17 mouse cellular contexts compared by ENCODE assay signal in genomic region chr15:25230213-25230612, GRCm38 (mm10).
DNase-seq lines count a peak whose midpoint lies in the region; ATAC-seq and TF ChIP-seq lines count a peak whose summit lies in the region.
"Had no signal": no experiment of that assay in that cellular context is flagged by ENCODE, and none has a peak within 500 bp of the region (broad histone marks: within the 10 kb centered on the region; RNA-seq: fewer than 3 reads in every experiment).

No protein-coding gene starts in this region.

- no peaks in the 10 kb centered on the region for H3K4me1 ChIP-seq in hindbrain, embryonic 14.5 days (replicated peaks; ENCODE audit: control insufficient read depth, insufficient read depth, low read length)
- no peaks in the 10 kb centered on the region for H3K4me1 ChIP-seq in hindbrain, embryonic 11.5 days (replicated peaks; ENCODE audit: control insufficient read depth, insufficient read depth, low read length)
- peaks cover 8% of the 10 kb centered on the region for H3K4me1 ChIP-seq in forebrain, embryonic 15.5 days
- no peaks in the 10 kb centered on the region for H3K4me1 ChIP-seq in midbrain, embryonic 14.5 days (ENCODE audit: control insufficient read depth, insufficient read depth, low read length)
- no peaks in the 10 kb centered on the region for H3K4me1 ChIP-seq in liver, embryonic 11.5 days (replicated peaks; ENCODE audit: control insufficient read depth, insufficient read depth, low read length)
- H3K4me1 ChIP-seq: embryonic facial prominence, embryonic 15.5 days; heart, embryonic 13.5 days had no signal

- no peak overlapping the region for H3K27ac ChIP-seq in hindbrain, embryonic 14.5 days
- no peak overlapping the region for H3K27ac ChIP-seq in hindbrain, embryonic 11.5 days (ENCODE audit: low read depth, low read length)
- no peak overlapping the region for H3K27ac ChIP-seq in forebrain, embryonic 15.5 days (replicated peaks)
- no peak overlapping the region for H3K27ac ChIP-seq in midbrain, embryonic 14.5 days (replicated peaks; ENCODE audit: low read depth, low read length)
- no peak overlapping the region for H3K27ac ChIP-seq in liver, embryonic 11.5 days (ENCODE audit: low read depth, low read length)
- H3K27ac ChIP-seq: embryonic facial prominence, embryonic 15.5 days; heart, embryonic 13.5 days; macrophage had no signal

- peak; percentile 34; the same call in 1 of the 2 replicates for ATAC-seq in hindbrain, embryonic 14.5 days (ENCODE audit: low FRiP score)
- no peak for ATAC-seq in hindbrain, embryonic 11.5 days (ENCODE audit: low FRiP score)
- peak; percentile 75 for ATAC-seq in forebrain, embryonic 15.5 days (replicated peaks)
- no peak for ATAC-seq in midbrain, embryonic 14.5 days (ENCODE audit: low FRiP score, low TSS enrichment)
- ATAC-seq in liver, embryonic 11.5 days (replicated peaks; ENCODE audit: low FRiP score) = no peak

- H3K9me3 ChIP-seq in hindbrain, embryonic 14.5 days (ENCODE audit: control insufficient read depth, low read length) = no peaks in the 10 kb centered on the region
- H3K9me3 ChIP-seq in hindbrain, embryonic 11.5 days (ENCODE audit: control insufficient read depth, low read length) = no peaks in the 10 kb centered on the region
- H3K9me3 ChIP-seq in forebrain, embryonic 15.5 days = no peaks in the 10 kb centered on the region
- no peaks in the 10 kb centered on the region for H3K9me3 ChIP-seq in midbrain, embryonic 14.5 days (ENCODE audit: control insufficient read depth, low read length)
- H3K9me3 ChIP-seq in liver, embryonic 11.5 days (ENCODE audit: control insufficient read depth, low read length) = no peaks in the 10 kb centered on the region
- H3K9me3 ChIP-seq: embryonic facial prominence, embryonic 15.5 days; heart, embryonic 13.5 days had no signal

- peak; percentile 44 for DNase-seq in hindbrain, embryonic 14.5 days (ENCODE audit: low spot score)
- no peak for DNase-seq in hindbrain, embryonic 11.5 days (ENCODE audit: low spot score)
- peak; percentile 94 for DNase-seq in brain, embryonic 14.5 days (ENCODE audit: low read depth)
- DNase-seq in midbrain, embryonic 14.5 days = peak; percentile 50
- DNase-seq in spleen, postnatal 14 days (ENCODE audit: low spot score in 2 of 2) = no peak
- no peak for DNase-seq in liver, embryonic 11.5 days (ENCODE audit: low spot score)
- DNase-seq: cerebellum, adult 11-12 months; kidney, adult 8-10 months; kidney, postnatal 4 days; liver; lung, adult 2 months; right cerebral cortex, adult 18-20 months; thymus, postnatal 36 days had no signal

- no peak for TF ChIP-seq CTCF in brain, embryonic 14.5 days (IDR thresholded peaks at IDR 0.05; ENCODE audit: borderline replicate concordance, extremely low read depth, insufficient read depth, insufficient read length)

- no peak overlapping the region for H3K4me3 ChIP-seq in hindbrain, embryonic 14.5 days (replicated peaks; ENCODE audit: low read length)
- no peak overlapping the region for H3K4me3 ChIP-seq in hindbrain, embryonic 11.5 days (ENCODE audit: low read depth, low read length)
- no peak overlapping the region for H3K4me3 ChIP-seq in forebrain, embryonic 15.5 days
- no peak overlapping the region for H3K4me3 ChIP-seq in midbrain, embryonic 14.5 days (replicated peaks; ENCODE audit: low read depth, low read length)
- H3K4me3 ChIP-seq in liver, embryonic 11.5 days (ENCODE audit: low read depth, low read length) = no peak overlapping the region
- H3K4me3 ChIP-seq: embryonic facial prominence, embryonic 15.5 days; heart, embryonic 13.5 days had no signal

- TF ChIP-seq POLR2A in brain, embryonic 14.5 days (IDR thresholded peaks at IDR 0.05; ENCODE audit: borderline replicate concordance, extremely low read depth, insufficient read depth, insufficient read length, poor library complexity, severe bottlenecking) = no peak

- WGBS in hindbrain, embryonic 14.5 days = 69% methylated on average over 4 of the region's 4 CpGs
- 92% methylated on average over 4 of the region's 4 CpGs for WGBS in hindbrain, embryonic 11.5 days
- WGBS in forebrain, embryonic 15.5 days = 12% methylated on average over 4 of the region's 4 CpGs
- WGBS in midbrain, embryonic 14.5 days = 71% methylated on average over 4 of the region's 4 CpGs
- WGBS in liver, embryonic 11.5 days = 91% methylated on average over 4 of the region's 4 CpGs

- H3K36me3 ChIP-seq in hindbrain, embryonic 14.5 days (replicated peaks; ENCODE audit: control insufficient read depth, insufficient read depth) = no peaks in the 10 kb centered on the region
- no peaks in the 10 kb centered on the region for H3K36me3 ChIP-seq in hindbrain, embryonic 11.5 days (ENCODE audit: control insufficient read depth, insufficient read depth, low read length)
- H3K36me3 ChIP-seq in forebrain, embryonic 15.5 days = no peaks in the 10 kb centered on the region
- H3K36me3 ChIP-seq in midbrain, embryonic 14.5 days (ENCODE audit: control insufficient read depth, insufficient read depth, low read length) = no peaks in the 10 kb centered on the region
- H3K36me3 ChIP-seq in liver, embryonic 11.5 days (ENCODE audit: control insufficient read depth, insufficient read depth, low read length) = no peaks in the 10 kb centered on the region
- H3K36me3 ChIP-seq: embryonic facial prominence, embryonic 15.5 days; heart, embryonic 13.5 days had no signal

- H3K27me3 ChIP-seq in hindbrain, embryonic 14.5 days (ENCODE audit: control insufficient read depth, insufficient read depth, low read length) = no peaks in the 10 kb centered on the region
- H3K27me3 ChIP-seq in hindbrain, embryonic 11.5 days (ENCODE audit: control insufficient read depth, insufficient read depth, low read length) = no peaks in the 10 kb centered on the region
- H3K27me3 ChIP-seq in forebrain, embryonic 15.5 days = peaks cover 4% of the 10 kb centered on the region; the same call in 1 of the 2 replicates
- H3K27me3 ChIP-seq in midbrain, embryonic 14.5 days (ENCODE audit: control insufficient read depth, insufficient read depth, low read length) = no peaks in the 10 kb centered on the region
- no peaks in the 10 kb centered on the region for H3K27me3 ChIP-seq in liver, embryonic 11.5 days (replicated peaks; ENCODE audit: control insufficient read depth, insufficient read depth, low read length)
- H3K27me3 ChIP-seq: embryonic facial prominence, embryonic 15.5 days; heart, embryonic 13.5 days had no signal

- H3K4me2 ChIP-seq in hindbrain, embryonic 14.5 days (replicated peaks) = no peak overlapping the region
- no peak overlapping the region for H3K4me2 ChIP-seq in hindbrain, embryonic 11.5 days (replicated peaks; ENCODE audit: low read depth, low read length)
- no peak overlapping the region for H3K4me2 ChIP-seq in forebrain, embryonic 15.5 days (replicated peaks)
- no peak overlapping the region for H3K4me2 ChIP-seq in midbrain, embryonic 14.5 days (ENCODE audit: low read length)
- no peak overlapping the region for H3K4me2 ChIP-seq in liver, embryonic 11.5 days
- H3K4me2 ChIP-seq: embryonic facial prominence, embryonic 15.5 days; heart, embryonic 13.5 days had no signal

- no peak overlapping the region for H3K9ac ChIP-seq in hindbrain, embryonic 14.5 days
- H3K9ac ChIP-seq in hindbrain, embryonic 11.5 days (ENCODE audit: low read depth, low read length) = no peak overlapping the region
- no peak overlapping the region for H3K9ac ChIP-seq in forebrain, embryonic 15.5 days (replicated peaks)
- no peak overlapping the region for H3K9ac ChIP-seq in midbrain, embryonic 14.5 days (replicated peaks; ENCODE audit: low read length)
- no peak overlapping the region for H3K9ac ChIP-seq in liver, embryonic 11.5 days (ENCODE audit: low read depth, low read length)
- H3K9ac ChIP-seq: embryonic facial prominence, embryonic 15.5 days; heart, embryonic 13.5 days had no signal

Comparison
In these comparisons a context has a peak if more than half of its experiments do, and no peak if none do; other contexts are left out.
1. ATAC-seq: peak in hindbrain, embryonic 14.5 days (single experiment) and forebrain, embryonic 15.5 days (single experiment); none in hindbrain, embryonic 11.5 days (single experiment), midbrain, embryonic 14.5 days (single experiment) and liver, embryonic 11.5 days (single experiment).
2. DNase-seq: peak in hindbrain, embryonic 14.5 days (single experiment), brain, embryonic 14.5 days (single experiment) and midbrain, embryonic 14.5 days (single experiment); none in hindbrain, embryonic 11.5 days (single experiment), spleen, postnatal 14 days (0 of 2) and liver, embryonic 11.5 days (single experiment).